Mouse (Mus musculus) ES-E14 (cell line): ENCODE measurements around the gene Nlrp1b.

Source experiments
- CHD2 ChIP-seq: IDR thresholded peaks from 2 replicates; pipeline ENCODE4 v1.6.1; 2014; ENCODE audit warnings: mild to moderate bottlenecking, low read depth, low read length, inconsistent platforms
- MAFK ChIP-seq: IDR thresholded peaks from 2 replicates; pipeline ENCODE4 v1.6.1; 2014; ENCODE audit warnings: mild to moderate bottlenecking, low read depth, low read length, inconsistent platforms; ENCODE audit not compliant: insufficient read depth
- ZNF384 ChIP-seq: IDR thresholded peaks from 2 replicates; pipeline ENCODE4 v1.6.1; 2012; ENCODE audit warnings: low read depth, low read length, inconsistent platforms

GRCm38 (mm10) chr11:71155272-71155671, 75.3 kb downstream of the Nlrp1b start:
- TF ChIP-seq ZNF384 (no peak), CHD2 (no peak), MAFK (no peak)
